Mouse (Mus musculus) CD4-positive helper T cell, adult 2 months (primary cell): Measurements from ENCODE around the gene Psme2b.
"Not testable (repeated sequence)": the region's sequence is repeated elsewhere in the genome, so short reads cannot be mapped to it uniquely, and the experiment has no call there.

Experiments
- DNase-seq: peaks from one replicate; pipeline ENCODE4 v3.0.0-alpha.2; 2012; ENCODE audit warnings: low read depth, missing footprints, low spot score

The Psme2b gene

DNA sequence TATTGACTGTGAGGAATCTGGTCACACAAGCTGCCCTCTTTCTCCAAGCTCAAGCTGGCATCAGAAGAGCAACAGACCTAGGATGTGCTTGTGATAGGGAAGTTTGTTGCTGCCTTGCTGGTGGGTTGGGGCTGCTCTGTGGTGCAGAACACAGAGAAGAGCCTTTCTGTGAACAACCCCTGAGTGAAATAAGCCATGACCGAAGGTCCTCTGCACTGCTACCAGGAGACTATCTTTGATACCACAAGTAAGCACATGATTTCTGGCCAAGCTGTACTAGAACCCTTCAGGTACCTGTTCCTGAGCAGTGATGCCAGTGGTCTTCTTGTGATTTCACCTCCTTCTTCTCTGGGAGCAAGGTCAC lies 44.4 kb downstream of the Psme2b start:
- not testable (repeated sequence) for DNase-seq

DNA sequence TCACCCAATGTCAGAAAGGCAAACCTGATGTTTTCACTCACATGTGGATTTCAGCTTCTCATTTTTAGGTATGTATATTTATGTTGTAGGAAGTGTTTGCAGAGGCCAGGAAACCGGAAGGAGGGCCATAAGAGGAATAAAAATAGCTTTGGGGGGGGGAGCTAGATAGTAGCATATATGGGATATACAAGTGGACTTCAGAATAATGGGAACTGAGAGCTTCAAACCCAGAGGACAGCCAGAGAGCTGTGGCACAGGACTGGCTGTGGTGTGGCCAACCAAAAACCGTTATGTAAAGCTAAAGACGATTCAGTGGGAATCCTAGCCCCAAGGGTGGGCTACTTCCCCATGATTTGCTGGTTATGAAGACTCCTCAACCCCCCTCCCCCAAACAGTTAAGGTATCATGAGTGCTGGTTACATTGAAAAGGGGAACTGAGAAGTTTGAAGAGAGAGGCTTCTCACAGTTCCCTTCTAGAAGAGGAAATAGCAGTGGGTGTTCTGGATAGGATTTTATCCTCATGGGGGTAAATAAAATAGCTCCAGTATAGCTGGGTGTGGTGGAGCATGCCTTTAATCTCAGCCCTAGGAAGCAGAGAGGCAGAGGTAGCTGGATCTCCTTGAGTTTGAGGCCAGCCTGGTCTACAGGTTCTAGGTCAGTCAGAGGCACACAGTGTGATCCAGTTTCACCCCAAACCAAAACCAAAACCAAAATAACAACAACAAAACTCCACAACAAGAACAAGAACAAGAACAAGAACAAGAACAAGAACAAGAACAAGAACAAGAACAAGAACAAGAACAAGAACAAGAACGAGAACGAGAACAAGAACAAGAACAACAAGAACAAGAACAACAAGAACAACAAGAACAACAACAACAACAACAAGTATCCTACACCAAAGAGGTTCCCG lies 45.1 kb downstream of the Psme2b start:
- DNase-seq, result not testable (repeated sequence)

DNA sequence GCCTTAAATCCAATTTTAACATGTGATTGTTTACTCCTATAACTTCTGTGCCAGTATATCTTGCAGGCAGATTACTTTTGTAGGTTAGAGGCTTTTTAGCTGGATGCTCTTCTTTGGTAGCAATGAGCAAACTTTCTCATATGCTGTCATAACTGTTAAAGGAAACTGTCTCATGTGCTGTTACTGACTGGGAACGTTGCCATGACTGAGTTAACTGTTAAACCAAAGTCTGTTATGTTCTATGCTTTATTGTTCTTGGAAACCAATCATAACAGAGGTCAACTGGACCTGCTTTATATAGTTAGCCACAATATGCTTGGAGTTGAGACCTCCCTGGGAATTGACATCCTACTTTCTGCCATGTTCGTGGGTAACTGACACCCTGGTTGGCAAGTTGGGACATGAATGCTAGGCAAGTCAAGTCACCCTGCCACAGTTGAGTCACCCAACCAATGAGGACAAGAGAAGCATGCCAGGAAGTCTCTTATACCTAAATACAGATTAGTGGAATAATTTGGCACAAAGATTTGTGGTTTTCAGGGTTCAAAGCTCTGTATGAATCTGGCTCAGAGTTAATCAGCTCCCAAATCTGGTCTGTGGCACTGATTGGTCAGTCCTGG lies 47.1 kb downstream of the Psme2b start:
- DNase-seq, result no peak
